Mouse (Mus musculus) gastrocnemius, postnatal 4 days (tissue): ENCODE results near the gene Gm44965. TPM values are rescaled to one million over a fixed set of nuclear protein-coding genes. Genes with fewer than 3 reads are reported as not detected.

Experiments used
- DNase-seq, 2 experiments: peaks; one replicate each; pipeline ENCODE4 v3.0.0; 2021 to 2022; ENCODE audit warnings: low spot score in 2 of 2, mixed read lengths in 2 of 2
- total RNA-seq, 2 experiments: library from RNA; stranded (reverse); gene quantifications; 2 replicates each; pipeline ENCODE4 v1.2.3; 2021

Gene Gm44965
- total RNA-seq, 2 experiments from 2014 or later: 3.5 TPM; not detected in 1

- no peak for DNase-seq
Observed at GRCm38 (mm10) chr6:48658721-48659120, 65.0 kb downstream of the Gm44965 start.

GRCm38 (mm10) chr6:48664750-48665149 lies 71.0 kb downstream of the Gm44965 start:
- DNase-seq: no peak

- no peak for DNase-seq
Observed at GRCm38 (mm10) chr6:48665471-48665870, 71.7 kb downstream of the Gm44965 start.

GRCm38 (mm10) chr6:48666159-48666586 lies 72.4 kb downstream of the Gm44965 start:
- no peak for DNase-seq

GRCm38 (mm10) chr6:48668022-48668421 lies 74.3 kb downstream of the Gm44965 start:
- DNase-seq: no peak

Other genes with a start within 250 kb of the Gm44965 start
- 10 to 100 TPM; 16.6 to 19.7 TPM for gene Krba1, start 198.4 kb upstream of the Gm44965 start, total RNA-seq
- gene Zfp467, start 148.1 kb upstream of the Gm44965 start, total RNA-seq: 10 to 100 TPM; 14.3 to 19.7 TPM
- under 1 TPM; 0.34 to 0.44 TPM for gene Sspo, start 145.7 kb upstream of the Gm44965 start, total RNA-seq
- gene Atp6v0e2, start 56.3 kb upstream of the Gm44965 start, total RNA-seq: 10 to 100 TPM; 29.7 to 33.3 TPM
- 10 to 100 TPM; 15.8 to 20.1 TPM for gene Lrrc61, start 39.1 kb upstream of the Gm44965 start, total RNA-seq
- 10 to 100 TPM; 57.3 to 67.1 TPM for gene Rarres2, start 21.2 kb upstream of the Gm44965 start, total RNA-seq
- not detected for gene Gm45021, start 4.3 kb upstream of the Gm44965 start, total RNA-seq
- gene Repin1, start 58 bp upstream of the Gm44965 start, total RNA-seq: 10 to 100 TPM; 29.1 to 31.9 TPM
- 1 to 10 TPM; 6.7 to 6.8 TPM for gene Zfp775, start 8.1 kb downstream of the Gm44965 start, total RNA-seq
- under 1 TPM; 0.34 to 0.37 TPM for gene AI854703, start 32.8 kb downstream of the Gm44965 start, total RNA-seq
- gene Gimap8, start 53.3 kb downstream of the Gm44965 start, total RNA-seq: 1 to 10 TPM; 5.0 to 7.3 TPM
- 1 to 10 TPM; 2.3 to 3.2 TPM for gene Gimap9, start 82.2 kb downstream of the Gm44965 start, total RNA-seq
- 10 to 100 TPM; 18.9 to 19.4 TPM for gene Gimap4, start 90.6 kb downstream of the Gm44965 start, total RNA-seq
- gene Gimap6, start 114.3 kb downstream of the Gm44965 start, total RNA-seq: 10 to 100 TPM; 30.3 to 35.4 TPM
- 1 to 10 TPM; 2.4 to 4.7 TPM for gene Gm28053, start 124.7 kb downstream of the Gm44965 start, total RNA-seq
- not detected for gene Gimap7, start 124.7 kb downstream of the Gm44965 start, total RNA-seq
- gene Gimap1, start 145.1 kb downstream of the Gm44965 start, total RNA-seq: 10 to 100 TPM in 1 of 2 experiments, 1 to 10 TPM in 1; 9.0 to 10.9 TPM
- 1 to 10 TPM; 7.4 to 8.7 TPM for gene Gimap5, start 152.3 kb downstream of the Gm44965 start, total RNA-seq
- under 1 TPM in 1 of 2 experiments, not detected in 1; 0.17 TPM for gene Gimap3, start 176.9 kb downstream of the Gm44965 start, total RNA-seq
- 10 to 100 TPM; 18.9 to 30.2 TPM for gene Tmem176a, start 247.0 kb downstream of the Gm44965 start, total RNA-seq
- gene Tmem176b, start 247.6 kb downstream of the Gm44965 start, total RNA-seq: 10 to 100 TPM; 62.0 to 78.8 TPM